Mouse (Mus musculus): ENCODE measurements at regions not wholly inside any gene's neighbourhood (a gene's known extent, or its start where the extent isn't known, plus 50 kb on each side); places are given as distances from the start of the nearest gene placed in this dataset.
A peak's percentile ranks its signal among the peaks of the same experiment; 100 is the strongest.

DNA sequence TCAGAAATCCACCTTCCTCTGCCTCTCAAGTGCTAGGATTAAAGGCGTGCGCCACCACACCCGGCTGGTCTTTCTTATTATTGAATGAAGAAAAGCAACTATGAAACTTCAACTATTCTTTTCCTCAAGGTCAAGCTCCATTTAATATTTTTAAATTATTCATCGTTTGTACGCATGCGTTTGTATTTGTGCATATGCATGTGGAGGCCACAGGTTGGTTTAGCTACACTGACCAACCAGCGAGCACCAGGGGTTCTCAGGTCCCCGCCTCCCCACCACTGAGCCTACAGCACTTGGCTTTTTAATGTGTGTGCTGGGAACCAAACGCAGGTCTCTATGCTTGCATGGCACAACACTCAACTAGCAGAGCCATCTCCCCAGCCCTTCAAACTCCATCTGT lies 51.0 kb upstream of the Tmem252 start:
- no peak for DNase-seq (ENCODE audit: low read depth, low spot score)

DNA sequence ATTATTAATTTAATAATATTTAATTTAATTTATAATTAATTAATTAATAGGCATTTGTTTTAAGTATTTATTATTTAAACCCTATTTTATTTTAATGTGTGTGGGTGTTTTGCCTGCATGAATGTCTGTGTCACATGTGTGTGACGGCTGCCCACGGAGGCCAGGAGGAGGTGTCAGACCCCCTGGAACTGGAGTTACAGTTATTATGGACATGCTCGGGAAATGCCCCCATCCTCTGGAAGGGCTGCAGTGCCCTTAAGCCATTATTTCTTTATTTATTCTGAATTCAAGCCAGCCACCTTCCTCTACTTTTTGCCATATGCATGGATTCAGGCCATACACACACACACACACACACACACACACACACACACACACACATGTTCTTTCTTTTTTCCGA lies 51.5 kb upstream of the Tmem252 start:
- DNase-seq (ENCODE audit: low read depth, low spot score) = no peak

DNA sequence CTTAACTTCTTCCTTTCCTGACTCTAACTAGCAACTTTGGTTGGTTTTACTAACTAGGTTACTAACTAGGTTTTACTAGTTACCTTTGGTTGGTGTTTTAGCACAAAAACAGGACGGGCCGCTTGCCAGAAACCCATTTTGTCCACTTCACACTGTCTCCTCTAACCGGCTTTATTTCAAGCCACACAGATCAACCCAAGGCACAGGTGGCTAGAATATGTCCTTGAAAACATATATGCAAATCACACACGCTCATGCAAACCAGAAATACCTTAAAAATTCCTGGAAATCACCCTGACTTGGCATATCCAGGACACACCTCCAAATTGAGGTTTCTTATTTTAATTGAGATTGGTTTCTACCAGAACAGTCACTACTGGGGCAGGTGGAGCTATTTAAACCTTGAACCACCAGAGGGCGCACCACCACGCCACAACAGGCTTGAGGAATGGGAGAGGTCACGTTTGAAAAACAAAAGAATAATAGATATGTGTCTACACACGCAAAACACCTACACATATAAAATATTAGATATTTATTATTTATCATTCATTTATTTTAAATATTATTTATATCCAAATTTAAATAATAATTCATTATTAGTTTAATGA lies 52.1 kb upstream of the Tmem252 start:
- peak; percentile 50 for DNase-seq (ENCODE audit: low read depth, low spot score)

DNA sequence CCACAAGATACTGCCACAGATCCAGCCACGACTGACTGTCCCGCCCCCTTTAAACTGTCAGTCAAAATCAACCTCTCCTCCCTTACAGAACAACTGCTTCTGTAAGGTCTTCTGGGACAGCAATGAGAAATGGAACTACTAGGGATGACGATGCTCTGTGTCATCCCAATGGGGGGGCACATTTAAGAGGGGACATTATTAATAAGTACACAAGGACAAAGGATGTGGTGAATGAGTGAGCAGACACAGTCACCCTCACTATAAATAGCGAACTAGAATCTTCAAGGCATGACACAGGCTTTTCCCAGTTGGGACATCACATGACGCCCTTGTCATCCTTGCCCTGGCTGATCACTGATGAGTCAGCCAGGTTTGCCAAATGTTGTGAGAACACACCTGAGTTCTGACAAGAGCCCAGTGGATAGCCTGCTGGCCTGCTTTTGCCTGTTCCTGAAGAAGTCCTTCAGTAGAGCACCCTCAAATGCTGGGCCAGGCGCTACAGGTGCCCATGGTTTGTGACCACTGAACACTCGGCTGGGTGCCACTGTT lies 58.0 kb upstream of the Tmem252 start:
- DNase-seq (ENCODE audit: low read depth, low spot score) = no peak

DNA sequence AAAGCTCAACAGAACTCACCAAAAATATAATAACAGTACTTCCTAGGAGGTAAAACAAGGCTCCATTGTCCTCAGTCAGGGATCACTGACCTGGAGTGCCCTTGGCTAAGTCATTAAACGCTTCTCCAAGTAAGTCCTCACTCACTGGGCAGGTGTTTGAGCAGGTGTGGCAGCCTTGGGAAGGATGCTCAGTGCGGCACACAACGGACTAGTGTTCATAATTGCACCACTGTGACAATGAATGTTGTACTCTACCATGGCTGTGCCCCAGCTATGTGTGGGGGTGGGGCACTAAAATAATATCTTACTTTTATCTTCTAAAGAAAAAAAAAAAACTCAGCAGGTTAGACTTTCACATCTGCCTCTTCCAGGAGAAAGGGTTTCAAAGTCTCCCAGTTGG lies 52.2 kb upstream of the Pip5k1b start:
- DNase-seq (ENCODE audit: low read depth, low spot score) = no peak

DNA sequence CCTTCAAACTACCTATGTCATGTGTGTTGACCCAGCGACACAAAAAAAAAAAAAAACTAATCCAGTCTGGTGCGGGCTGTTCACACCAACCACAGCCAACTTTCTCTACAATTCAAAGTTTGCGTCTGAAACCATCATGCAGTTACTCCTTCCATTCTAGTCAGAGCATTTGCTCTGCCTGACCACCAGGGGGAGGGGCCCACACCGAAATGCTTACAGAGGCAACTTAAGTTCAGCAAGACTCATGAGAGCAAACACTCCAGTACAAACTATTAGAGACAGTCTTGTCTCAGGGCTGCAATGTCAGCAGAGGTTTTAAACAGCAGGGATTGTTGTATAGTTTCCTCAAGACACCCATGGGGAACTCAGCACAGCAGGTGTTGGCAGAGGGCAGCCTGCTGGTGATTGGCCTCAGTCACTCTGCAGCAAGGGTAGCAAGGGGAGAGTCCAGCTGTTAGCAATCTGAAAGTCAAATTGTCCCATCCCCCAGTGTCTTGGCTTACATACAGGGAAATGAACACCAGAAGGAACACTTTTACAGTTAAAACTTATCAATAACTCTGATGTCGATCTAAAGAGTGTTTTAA lies 50.8 kb upstream of the Pip5k1b start:
- DNase-seq (ENCODE audit: low read depth, low spot score) = no peak

Measured in CD4-positive helper T cell, adult 2 months (primary cell).